Mouse (Mus musculus) gonadal fat pad, adult 2 months (tissue): ENCODE data around the gene Abhd6. TPM values are rescaled to one million over a fixed set of nuclear protein-coding genes. Genes with fewer than 3 reads are reported as not detected.

Source experiments
- polyA plus RNA-seq: library from polyadenylated mRNA; depleted of rRNA; stranded (reverse); fragments of >200 nt; gene quantifications from 2 replicates; pipeline ENCODE4 v1.2.3, GENCODE M21; 2012; rRNA removed

Gene Abhd6
- polyA plus RNA-seq, 1 experiment, result 15.3 TPM

Other genes starting within 250 kb of the Abhd6 start
- gene Gm26661, start 211.3 kb upstream of the Abhd6 start, polyA plus RNA-seq, result 0.51 TPM in 1 of 2 replicates, not detected in the other
- gene Flnb, start 184.9 kb upstream of the Abhd6 start, polyA plus RNA-seq, result 37.8 and 37.9 TPM in 2 replicates
- gene Gm45521, start 45.6 kb upstream of the Abhd6 start, polyA plus RNA-seq, result not detected in 2 replicates
- 1.4 and 2.1 TPM in 2 replicates for gene Dnase1l3, start 8.3 kb upstream of the Abhd6 start, polyA plus RNA-seq
- gene Rpp14, start 77.5 kb downstream of the Abhd6 start, polyA plus RNA-seq, result 7.9 and 9.3 TPM in 2 replicates
- 23.3 and 24.0 TPM in 2 replicates for gene Pxk, start 95.3 kb downstream of the Abhd6 start, polyA plus RNA-seq
- 81.0 and 109 TPM in 2 replicates for gene Pdhb, start 170.1 kb downstream of the Abhd6 start, polyA plus RNA-seq
- gene Kctd6, start 211.2 kb downstream of the Abhd6 start, polyA plus RNA-seq, result 9.7 and 13.3 TPM in 2 replicates